Mouse (Mus musculus) lung, adult 18-20 months (tissue): ENCODE measurements around the gene Gstp1.

Source experiments
- DNase-seq, 2 experiments: peaks; one replicate each; pipeline ENCODE4 v3.0.0; 2022; ENCODE audit warnings: mixed read lengths in 2 of 2

Gstp1 gene

DNA sequence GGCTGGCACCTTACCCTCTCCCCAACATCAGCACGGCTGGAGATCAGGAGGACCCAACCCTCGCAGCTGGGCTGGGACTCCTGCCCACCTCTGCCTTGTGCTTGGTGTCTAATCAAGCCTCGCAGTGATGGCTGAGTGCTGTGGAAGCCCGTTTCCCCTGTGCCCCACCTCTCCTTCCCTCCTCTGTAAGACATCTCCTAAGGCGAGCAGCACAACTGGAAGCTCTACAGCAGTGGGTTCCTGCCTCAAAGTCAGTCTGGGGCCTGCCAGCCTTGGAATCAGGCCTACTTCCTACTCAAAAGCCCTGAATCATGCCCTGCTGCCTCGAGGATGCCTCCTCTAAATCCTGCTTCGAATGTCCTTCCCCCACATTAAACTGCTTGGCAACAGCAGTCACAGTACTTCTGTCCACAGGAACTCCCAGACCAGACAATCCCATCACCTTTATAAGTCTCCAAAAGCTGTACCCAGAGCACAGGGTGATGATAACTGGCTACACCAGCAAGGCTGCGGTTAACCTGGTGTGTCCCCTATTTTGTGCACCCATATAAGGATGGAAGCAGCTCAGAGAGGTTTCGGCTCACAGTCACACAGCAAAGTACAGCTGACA lies 38.6 kb downstream of the Gstp1 start:
- no peak for DNase-seq

DNA sequence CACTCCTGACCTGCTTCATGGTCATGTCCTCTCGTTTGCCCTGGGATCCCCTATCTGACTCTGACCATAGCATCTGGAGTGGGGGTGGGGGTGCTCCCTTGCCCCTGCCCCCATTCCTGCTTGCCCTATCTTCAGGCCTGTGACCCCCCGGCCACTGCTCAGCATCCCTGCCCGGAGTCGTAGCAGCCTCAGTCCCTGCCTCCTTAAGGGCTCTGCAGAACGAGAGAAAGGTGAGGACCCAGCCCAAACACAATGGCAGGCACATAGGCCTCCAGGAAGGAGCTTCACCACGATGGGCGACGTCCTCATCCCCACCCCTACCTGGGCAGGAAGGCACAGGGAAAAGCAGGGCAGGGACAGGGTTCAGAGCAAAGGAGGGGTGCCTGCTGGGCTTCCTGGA lies 39.5 kb downstream of the Gstp1 start:
- DNase-seq, result no peak

DNA sequence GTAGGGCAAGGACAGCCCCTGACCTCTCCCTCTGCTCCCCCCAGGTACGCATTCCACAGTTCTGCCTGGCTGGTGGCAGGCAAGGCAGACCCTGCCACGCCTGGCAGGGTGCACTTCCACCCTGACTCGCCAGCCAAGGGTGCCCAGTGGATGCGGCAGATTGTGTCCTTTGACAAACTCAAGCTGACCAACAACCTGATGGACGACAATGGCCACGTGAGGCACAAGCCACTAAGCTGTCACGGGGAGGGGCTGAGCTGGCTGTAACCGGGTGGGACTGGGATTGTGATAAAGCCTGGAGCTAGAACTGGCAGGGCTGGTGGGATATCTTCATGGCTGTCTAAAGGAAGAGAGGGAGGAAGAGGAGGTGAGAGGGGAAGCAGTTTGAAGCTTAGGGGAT lies 40.6 kb downstream of the Gstp1 start:
- DNase-seq, result no peak

DNA sequence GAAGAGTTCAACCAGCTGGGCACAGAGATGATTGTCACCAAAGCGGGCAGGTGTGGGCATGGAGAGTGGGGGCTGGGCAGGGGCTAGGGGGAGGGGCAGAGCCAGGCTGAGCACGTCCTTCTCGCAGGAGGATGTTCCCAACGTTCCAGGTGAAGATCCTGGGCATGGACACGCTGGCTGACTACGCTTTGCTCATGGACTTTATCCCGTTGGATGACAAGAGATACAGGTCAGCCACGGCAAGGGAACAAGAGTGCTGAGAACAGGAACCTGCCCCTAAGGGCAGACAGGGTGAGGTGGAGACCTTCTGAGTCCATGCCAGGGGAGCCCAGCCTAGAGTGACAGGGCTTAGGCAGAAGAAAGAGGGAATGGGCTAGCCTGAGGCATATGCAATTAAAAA lies 41.0 kb downstream of the Gstp1 start:
- no peak for DNase-seq

DNA sequence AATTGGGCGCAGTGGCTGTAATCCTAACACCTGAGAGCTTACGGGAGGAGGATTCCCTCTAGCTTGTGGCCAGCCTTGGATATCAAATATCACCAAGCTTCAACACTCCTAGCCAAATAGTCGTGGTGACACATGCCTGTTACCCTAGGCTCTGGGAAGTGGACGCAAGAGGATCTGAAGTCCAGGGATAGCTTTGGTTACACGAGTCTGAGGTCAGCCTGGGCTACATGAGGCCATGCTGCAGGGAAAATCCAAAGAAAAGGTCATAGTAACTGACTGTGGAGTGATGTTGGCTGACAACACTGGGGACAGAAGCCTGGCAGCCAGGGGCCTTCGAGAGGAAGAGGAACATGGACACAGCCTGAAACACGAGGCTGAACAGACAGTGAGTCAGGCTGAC lies 41.7 kb downstream of the Gstp1 start:
- no peak for DNase-seq

DNA sequence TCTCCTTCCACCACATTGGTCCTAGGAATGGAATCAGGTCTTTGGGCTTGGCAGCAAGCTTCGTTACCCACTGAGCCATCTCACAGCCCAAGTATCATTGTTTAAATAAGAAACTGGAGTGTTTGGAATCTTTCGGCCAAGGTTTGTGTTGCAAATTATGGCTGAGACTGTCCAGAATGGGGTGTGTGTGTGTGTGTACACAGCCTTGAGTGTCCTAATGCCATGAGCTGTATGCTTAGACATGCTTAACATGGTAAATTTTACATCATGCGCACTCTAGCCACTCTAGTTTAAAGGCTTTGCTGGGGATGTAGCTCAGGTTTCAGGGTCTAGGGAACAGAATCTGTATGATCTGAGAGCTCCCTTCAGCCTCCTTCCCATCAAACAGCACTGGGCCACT lies 42.3 kb downstream of the Gstp1 start:
- DNase-seq, result peak; percentile 30 to 36

DNA sequence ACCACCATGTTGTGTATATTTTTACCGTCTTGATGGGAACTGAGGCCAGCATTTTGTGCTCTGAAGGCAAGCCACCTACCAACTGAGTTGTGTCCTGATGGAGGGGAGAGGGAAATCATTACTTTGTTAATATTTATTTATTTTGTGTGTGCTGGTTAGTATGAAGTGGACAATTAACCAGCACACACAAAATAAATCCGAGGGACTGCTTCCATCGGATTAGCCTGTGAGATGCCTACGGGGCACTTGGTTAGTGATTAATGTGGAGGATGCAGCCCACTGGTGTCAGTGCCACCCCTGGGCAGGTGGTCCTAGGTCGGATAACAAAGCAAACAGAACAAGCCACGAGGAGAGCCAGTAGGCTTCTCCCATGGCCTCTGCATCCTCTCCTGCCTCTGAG lies 42.9 kb downstream of the Gstp1 start:
- no peak for DNase-seq

DNA sequence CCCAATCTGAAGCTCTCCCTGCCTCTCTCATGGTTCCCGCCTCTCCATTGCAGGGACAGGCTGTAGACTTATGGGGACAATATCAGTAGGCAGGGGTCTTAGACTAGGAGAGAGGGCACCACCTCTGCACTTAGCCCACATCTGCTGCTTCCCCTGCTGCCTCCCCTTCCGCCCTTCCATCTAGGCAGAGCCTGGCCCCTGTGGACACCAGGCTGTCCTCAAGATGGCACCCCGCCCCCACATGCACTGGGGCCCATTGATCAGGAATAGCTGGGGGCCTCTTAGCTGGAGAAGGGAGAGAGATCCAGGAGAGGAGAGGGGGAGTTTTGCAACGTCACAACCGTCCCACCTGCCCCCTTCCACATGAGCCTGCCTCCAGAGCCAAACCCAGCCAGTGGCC lies 45.4 kb downstream of the Gstp1 start, which contains the start of gene Tbx10:
Gene Tbx10, plus strand, starts transcription at position 337 of the 400 bp plus-strand sequence.
- DNase-seq, result no peak

DNA sequence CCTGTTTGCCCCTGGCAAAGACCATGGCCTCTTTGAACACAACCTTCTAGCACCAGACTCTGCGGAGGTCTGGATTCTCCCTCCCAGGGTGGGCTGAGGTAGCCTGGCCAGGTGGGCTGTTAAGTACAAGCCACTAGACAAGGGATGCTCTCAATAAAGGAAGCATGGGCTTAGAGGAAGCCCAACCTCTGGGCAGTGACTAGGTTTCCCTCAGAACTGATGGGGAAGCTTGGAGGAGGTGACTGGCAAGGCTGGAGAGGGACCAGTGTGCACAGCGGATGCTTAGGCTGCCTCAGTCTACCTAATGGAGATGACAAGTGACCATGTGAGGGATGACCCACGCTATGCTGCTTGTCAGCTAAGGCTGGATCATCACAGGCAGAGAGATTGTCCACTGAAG lies 45.8 kb downstream of the Gstp1 start:
- no peak for DNase-seq

DNA sequence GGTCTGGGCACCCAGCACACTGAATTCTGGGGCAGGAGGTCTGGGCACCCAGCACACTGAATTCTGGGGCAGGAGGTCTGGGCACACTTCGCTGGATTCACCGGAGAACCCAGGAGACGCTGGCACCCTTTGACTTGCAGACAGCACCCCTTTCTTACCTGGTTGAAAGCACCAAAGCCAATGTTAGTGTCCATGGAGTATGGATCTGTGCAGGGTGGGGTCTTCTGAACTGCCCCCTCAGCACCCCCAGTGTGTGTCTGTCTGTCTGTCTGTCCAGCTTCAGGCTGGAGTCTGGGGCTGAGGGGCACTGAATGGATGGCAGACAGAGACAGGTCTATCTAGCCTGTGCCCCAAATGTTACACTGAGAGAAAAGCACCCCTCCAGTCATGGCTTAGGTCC lies 46.2 kb downstream of the Gstp1 start:
- DNase-seq, result no peak

DNA sequence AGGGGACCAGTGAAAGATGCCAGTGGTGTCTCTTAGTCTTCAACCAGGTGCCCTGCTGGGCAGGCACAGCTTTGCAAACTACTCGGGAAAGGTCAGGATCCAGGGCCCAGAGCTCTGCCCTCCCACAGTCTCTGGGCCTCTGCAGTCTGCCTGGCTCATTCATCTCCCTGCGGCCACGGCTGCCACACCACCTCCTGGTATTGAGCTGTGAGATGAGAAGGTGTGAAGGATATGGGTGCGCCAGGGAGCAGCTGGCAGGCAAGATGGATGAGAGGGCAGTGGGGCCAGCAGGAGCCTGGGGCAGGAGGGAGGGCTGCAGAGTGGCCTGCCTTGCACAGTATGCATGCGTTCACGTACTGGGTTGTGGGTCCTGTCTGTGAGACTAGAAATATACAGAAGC lies 47.0 kb downstream of the Gstp1 start:
- DNase-seq, result no peak

DNA sequence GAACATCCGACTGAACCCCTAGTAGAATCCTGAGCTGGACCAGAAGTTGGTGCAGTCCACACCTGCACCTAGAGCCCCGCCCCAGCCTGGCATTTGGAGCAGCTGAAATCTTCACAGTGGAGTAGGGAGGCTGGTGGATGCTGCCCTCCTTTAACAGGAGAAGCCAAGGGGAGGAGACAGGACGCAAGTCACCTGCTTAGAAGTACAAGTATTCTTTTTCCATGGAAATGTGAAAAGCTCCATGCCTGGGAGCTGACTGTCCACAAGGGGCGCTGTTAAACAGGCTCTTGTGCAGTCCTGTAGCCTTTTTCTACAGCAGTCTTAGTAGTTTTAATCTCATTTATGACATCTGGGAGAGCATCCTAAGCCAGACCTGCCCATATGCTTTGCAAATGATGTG lies 49.0 kb downstream of the Gstp1 start:
- no peak for DNase-seq

DNA sequence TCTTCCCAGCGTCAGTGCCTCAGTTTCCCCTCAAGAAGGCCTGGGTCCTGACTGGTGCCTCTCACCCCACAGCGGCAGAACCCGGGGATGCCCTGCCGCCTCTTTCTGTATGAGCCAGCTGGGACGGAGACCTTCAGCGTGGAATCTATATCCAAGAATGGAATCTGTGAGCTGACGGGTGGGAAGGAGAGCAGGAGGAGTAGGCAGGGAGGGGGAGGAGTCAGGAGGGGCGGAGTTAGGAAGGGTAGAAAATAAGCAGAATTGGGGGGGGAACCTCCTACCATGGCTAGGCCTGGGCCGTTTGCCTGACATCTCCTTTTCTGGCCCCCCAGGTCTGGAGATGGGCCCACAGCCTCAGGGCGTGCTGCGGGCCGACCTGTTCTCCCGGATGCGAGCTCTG lies 49.7 kb downstream of the Gstp1 start:
- DNase-seq, result no peak

DNA sequence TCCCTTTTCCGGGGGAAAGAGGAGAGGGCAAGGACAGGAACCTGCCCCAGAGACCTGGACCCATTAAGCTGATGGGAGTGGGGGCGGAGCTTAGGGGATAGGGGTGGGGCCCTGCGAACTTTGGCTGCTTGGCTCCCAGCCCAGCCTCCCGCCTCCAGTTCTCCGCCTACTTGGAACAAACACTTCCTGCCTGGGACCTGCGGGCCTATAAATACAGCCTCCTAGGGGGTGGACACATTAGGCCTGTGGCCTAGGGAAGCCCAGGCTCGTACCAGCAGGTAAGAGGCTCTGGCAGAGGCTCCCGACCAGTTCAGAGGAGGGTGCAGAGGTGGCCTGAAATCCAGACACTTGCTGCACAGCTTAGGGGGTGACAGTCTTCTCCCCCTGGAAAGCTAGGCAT lies 51.5 kb downstream of the Gstp1 start, which contains the start of gene Acy3:
Gene Acy3, plus strand, starts transcription at position 237 of the 400 bp plus-strand sequence.
- peak; percentile 83 to 89 for DNase-seq
